In the genomic region with DNA sequence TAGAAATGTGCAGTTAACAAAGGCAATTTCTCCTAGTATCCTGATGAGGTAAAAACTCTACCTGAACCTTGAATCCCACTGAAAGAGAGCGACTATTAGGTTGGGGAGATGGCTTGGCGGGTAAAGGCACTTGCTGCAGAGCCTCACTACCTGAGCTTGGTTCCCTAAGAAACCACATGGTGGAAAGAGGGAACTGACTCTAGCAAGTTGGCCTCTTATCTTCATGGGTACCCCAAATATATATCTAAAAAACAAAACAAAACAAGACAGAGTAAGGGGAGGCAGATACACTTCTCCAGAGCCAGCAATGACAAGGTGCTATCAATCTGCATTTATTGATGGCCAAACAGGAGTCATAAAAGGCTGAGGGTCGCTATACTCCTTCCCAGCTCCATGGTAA, we compare ENCODE assay signal across 22 mouse cellular contexts. TPM values are rescaled to one million over a fixed set of nuclear protein-coding genes. Genes with fewer than 3 reads are reported as not detected.
"Had no signal": no experiment of that assay in that cellular context is flagged by ENCODE, and none has a peak within 500 bp of the region (broad histone marks: within the 10 kb centered on the region; RNA-seq: fewer than 3 reads in every experiment).

No protein-coding gene starts in this region.

- H3K36me3 ChIP-seq: midbrain, embryonic 10.5 days; midbrain, embryonic 12.5 days; neural tube, embryonic 13.5 days; neural tube, embryonic 15.5 days had no signal

- H3K27ac ChIP-seq: midbrain, embryonic 10.5 days; midbrain, embryonic 12.5 days; neural tube, embryonic 13.5 days; neural tube, embryonic 15.5 days had no signal

- H3K9me3 ChIP-seq: midbrain, embryonic 10.5 days; midbrain, embryonic 12.5 days; neural tube, embryonic 13.5 days; neural tube, embryonic 15.5 days had no signal

- H3K4me1 ChIP-seq: midbrain, embryonic 10.5 days; midbrain, embryonic 12.5 days; neural tube, embryonic 13.5 days; neural tube, embryonic 15.5 days had no signal

- H3K27me3 ChIP-seq: midbrain, embryonic 12.5 days; neural tube, embryonic 13.5 days; neural tube, embryonic 15.5 days had no signal

- H3K9ac ChIP-seq: lung, embryonic 14.5 days; midbrain, embryonic 12.5 days; neural tube, embryonic 13.5 days; neural tube, embryonic 15.5 days had no signal

- H3K4me3 ChIP-seq: midbrain, embryonic 10.5 days; midbrain, embryonic 12.5 days; myocyte; neural tube, embryonic 13.5 days; neural tube, embryonic 15.5 days had no signal

- DNase-seq: lung, embryonic 14.5 days; lung, postnatal 10 days; lung, postnatal 4 days; midbrain, embryonic 14.5 days; right cerebral cortex, adult 18-20 months; right cerebral cortex, postnatal 25 days; right cerebral cortex, postnatal 4 days; spleen, adult 18-20 months; thymus, adult 18-20 months; thymus, postnatal 14 days; thymus, postnatal 36 days had no signal

RNA-seq across cellular contexts. Expression of gene Pkd2l1, which starts 8.3 kb away (rescaled TPM):
- total RNA-seq: megakaryocyte, adult 5-6 weeks had no signal
- polyA plus RNA-seq: lung, embryonic 14.5 days; lung, embryonic 16.5 days; midbrain, embryonic 10.5 days; midbrain, embryonic 14.5 days; myocyte; stomach, embryonic 14.5 days; stomach, embryonic 16.5 days had no signal

RNA-seq across cellular contexts. Expression of gene Scd3, which starts 19.1 kb away (rescaled TPM):
- total RNA-seq: megakaryocyte-erythroid progenitor cell, adult 5-6 weeks had no signal
- polyA plus RNA-seq: small intestine, adult 2 months had no signal
